14 mouse cellular contexts compared by ENCODE assay signal in genomic region chr2:77184049-77184571, GRCm38 (mm10). TPM values are rescaled to one million over a fixed set of nuclear protein-coding genes. Genes with fewer than 3 reads are reported as not detected.
DNase-seq lines count a peak whose midpoint lies in the region; ATAC-seq and TF ChIP-seq lines count a peak whose summit lies in the region.
"Had no signal": no experiment of that assay in that cellular context is flagged by ENCODE, and none has a peak within 500 bp of the region (broad histone marks: within the 10 kb centered on the region; RNA-seq: fewer than 3 reads in every experiment).

No protein-coding gene starts in this region.

- no peak for DNase-seq in frontal cortex, postnatal 14 days (ENCODE audit: low spot score in 2 of 2)
- DNase-seq in hindbrain, embryonic 14.5 days (ENCODE audit: low spot score), result no peak
- DNase-seq in hindbrain, embryonic 11.5 days (ENCODE audit: low spot score), result no peak
- peak; percentile 71 for DNase-seq in MEL (ENCODE audit: low read depth, low spot score)
- DNase-seq in right cerebral cortex, adult 2 months (ENCODE audit: low spot score in 2 of 2), result no peak
- DNase-seq: adrenal gland, adult 8-10 months; cerebellum, adult 18-20 months; left cerebral cortex, postnatal 4 days had no signal

- no peak for TF ChIP-seq POLR2A in MEL (IDR thresholded peaks at IDR 0.05; ENCODE audit: control insufficient read depth in 1 of 2, insufficient read depth in 1 of 2, low read depth in 1 of 2, low read length in 2 of 2, poor library complexity in 1 of 2)
- no peak for TF ChIP-seq POLR2A in cortical plate, adult 2 months (IDR thresholded peaks at IDR 0.05; ENCODE audit: extremely low read depth, insufficient read depth, low read length)

- H3K9ac ChIP-seq in hindbrain, embryonic 14.5 days, result no peak overlapping the region
- H3K9ac ChIP-seq in hindbrain, embryonic 11.5 days (ENCODE audit: low read depth, low read length), result no peak overlapping the region
- no peak overlapping the region for H3K9ac ChIP-seq in MEL (ENCODE audit: control insufficient read depth, low read depth, low read length, poor library complexity, severe bottlenecking)
- H3K9ac ChIP-seq: kidney, embryonic 15.5 days had no signal

- TF ChIP-seq RAD21 in MEL (IDR thresholded peaks at IDR 0.05; ENCODE audit: low read depth, low read length), result no peak

- H3K79me2 ChIP-seq in MEL (ENCODE audit: control insufficient read depth, insufficient read depth, low read length, poor library complexity), result no peaks in the 10 kb centered on the region

- WGBS in hindbrain, embryonic 14.5 days, result 61% methylated on average over 8 of the region's 8 CpGs
- WGBS in hindbrain, embryonic 11.5 days, result 85% methylated on average over 8 of the region's 8 CpGs

- no peak overlapping the region for H3K4me2 ChIP-seq in hindbrain, embryonic 14.5 days (replicated peaks)
- no peak overlapping the region for H3K4me2 ChIP-seq in hindbrain, embryonic 11.5 days (replicated peaks; ENCODE audit: low read depth, low read length)
- H3K4me2 ChIP-seq: kidney, embryonic 15.5 days had no signal

- TF ChIP-seq EP300 in MEL (IDR thresholded peaks at IDR 0.05; ENCODE audit: low read depth in 1 of 2, low read length in 2 of 2), result peak; percentile 54 to 57; a peak in 2 of 4 replicates

- no peaks in the 10 kb centered on the region for H3K27me3 ChIP-seq in hindbrain, embryonic 14.5 days (ENCODE audit: control insufficient read depth, insufficient read depth, low read length)
- H3K27me3 ChIP-seq in hindbrain, embryonic 11.5 days (ENCODE audit: control insufficient read depth, insufficient read depth, low read length), result no peaks in the 10 kb centered on the region
- no peaks in the 10 kb centered on the region for H3K27me3 ChIP-seq in MEL (ENCODE audit: control insufficient read depth in 1 of 2, insufficient read depth in 2 of 2, low read length in 2 of 2)
- H3K27me3 ChIP-seq: kidney, embryonic 15.5 days; megakaryocyte, embryonic 14.5 days; Patski had no signal

- no peaks in the 10 kb centered on the region for H3K4me1 ChIP-seq in hindbrain, embryonic 14.5 days (replicated peaks; ENCODE audit: control insufficient read depth, insufficient read depth, low read length)
- H3K4me1 ChIP-seq in hindbrain, embryonic 11.5 days (replicated peaks; ENCODE audit: control insufficient read depth, insufficient read depth, low read length), result no peaks in the 10 kb centered on the region
- no peaks in the 10 kb centered on the region for H3K4me1 ChIP-seq in MEL (ENCODE audit: control insufficient read depth in 1 of 2, insufficient read depth in 2 of 2, low read length in 2 of 2)
- H3K4me1 ChIP-seq in cortical plate, adult 2 months (ENCODE audit: control insufficient read depth, insufficient read depth, low read length), result peaks cover 9% of the 10 kb centered on the region
- H3K4me1 ChIP-seq: kidney, embryonic 15.5 days; megakaryocyte, embryonic 14.5 days had no signal

- no peak overlapping the region for H3K4me3 ChIP-seq in hindbrain, embryonic 14.5 days (replicated peaks; ENCODE audit: low read length)
- H3K4me3 ChIP-seq in hindbrain, embryonic 11.5 days (ENCODE audit: low read depth, low read length), result no peak overlapping the region
- no peak overlapping the region for H3K4me3 ChIP-seq in MEL (ENCODE audit: control insufficient read depth in 1 of 2, insufficient read depth in 1 of 2, low read depth in 2 of 2, low read length in 2 of 2)
- H3K4me3 ChIP-seq in cortical plate, adult 2 months (ENCODE audit: insufficient read depth, low read length), result no peak overlapping the region
- H3K4me3 ChIP-seq: kidney, embryonic 15.5 days; megakaryocyte, embryonic 14.5 days had no signal

- TF ChIP-seq CTCF in MEL (IDR thresholded peaks at IDR 0.05 in 2 of 3, conservative IDR thresholded peaks at IDR 0.05 in 1 of 3; ENCODE audit: control insufficient read depth in 1 of 3, insufficient read depth in 1 of 3, low read depth in 2 of 3, low read length in 3 of 3, poor library complexity in 1 of 3, severe bottlenecking in 1 of 3), result no peak
- no peak for TF ChIP-seq CTCF in cortical plate, adult 2 months (IDR thresholded peaks at IDR 0.05; ENCODE audit: extremely low read depth, insufficient read depth, low read length)

- H3K27ac ChIP-seq in hindbrain, embryonic 14.5 days, result peak overlapping the region; percentile 38; the same call in 1 of the 2 replicates
- H3K27ac ChIP-seq in hindbrain, embryonic 11.5 days (ENCODE audit: low read depth, low read length), result no peak overlapping the region
- H3K27ac ChIP-seq in MEL (ENCODE audit: control insufficient read depth, low read depth, low read length), result no peak overlapping the region
- peak overlapping the region; percentile 71; the same call in 1 of the 2 replicates for H3K27ac ChIP-seq in cortical plate, adult 2 months (ENCODE audit: insufficient read depth, low read length)
- H3K27ac ChIP-seq: kidney, embryonic 15.5 days had no signal

- peaks cover 38% of the 10 kb centered on the region for H3K36me3 ChIP-seq in hindbrain, embryonic 14.5 days (replicated peaks; ENCODE audit: control insufficient read depth, insufficient read depth)
- H3K36me3 ChIP-seq in hindbrain, embryonic 11.5 days (ENCODE audit: control insufficient read depth, insufficient read depth, low read length), result 0 out of 2 replicates have a peak, but pooled peaks cover 3% of the 10 kb centered on the region
- peaks cover 0 to 3% of the 10 kb centered on the region in 2 experiments; a peak in 1 of 4 replicates for H3K36me3 ChIP-seq in MEL (ENCODE audit: control insufficient read depth in 1 of 2, insufficient read depth in 2 of 2, low read length in 2 of 2)

- no peaks in the 10 kb centered on the region for H3K9me3 ChIP-seq in hindbrain, embryonic 14.5 days (ENCODE audit: control insufficient read depth, low read length)
- no peaks in the 10 kb centered on the region for H3K9me3 ChIP-seq in hindbrain, embryonic 11.5 days (ENCODE audit: control insufficient read depth, low read length)
- H3K9me3 ChIP-seq in MEL (replicated peaks; ENCODE audit: insufficient read depth, low read length), result no peaks in the 10 kb centered on the region
- H3K9me3 ChIP-seq: kidney, embryonic 15.5 days; megakaryocyte, embryonic 14.5 days had no signal

- peak; percentile 29 for ATAC-seq in frontal cortex, adult (ENCODE audit: low TSS enrichment)
- ATAC-seq in hindbrain, embryonic 14.5 days (ENCODE audit: low FRiP score), result no peak
- ATAC-seq in hindbrain, embryonic 11.5 days (ENCODE audit: low FRiP score), result no peak
- ATAC-seq: Patski had no signal

TF ChIP-seq in MEL, 35 proteins besides CTCF, POLR2A, EP300 and RAD21:
- TF ChIP-seq KAT2A (conservative IDR thresholded peaks at IDR 0.05; ENCODE audit: low read depth, low read length), result no peak
- peak; percentile 87 for TF ChIP-seq ZNF384 (IDR thresholded peaks at IDR 0.05; ENCODE audit: low read depth, low read length)
- TF ChIP-seq TBP (IDR thresholded peaks at IDR 0.05; ENCODE audit: low read depth, low read length), result no peak
- peak; percentile 56 for TF ChIP-seq GATA1 (IDR thresholded peaks at IDR 0.05; ENCODE audit: low read depth, low read length)
- TF ChIP-seq TCF12 (IDR thresholded peaks at IDR 0.05; ENCODE audit: low read depth, low read length), result peak; percentile 56; the same call in 1 of the 2 replicates

RNA-seq across cellular contexts. Expression of gene Ccdc141, which starts 13.7 kb away (rescaled TPM):
- polyA plus RNA-seq in hindbrain, embryonic 14.5 days (2014; fragmentation: Nextera tagmentation; extraction: Ambion mirVana), result 8.6 and 10.7 TPM in 2 replicates
- 4.8 and 5.5 TPM in 2 replicates for polyA plus RNA-seq in hindbrain, embryonic 11.5 days (2014; fragmentation: Nextera tagmentation; extraction: Ambion mirVana)
- total RNA-seq in MEL (2012; rRNA removed), result 0.52 and 0.54 TPM in 2 replicates
- polyA plus RNA-seq in MEL (2012; ENCODE audit: insufficient read depth in 1 of 2, insufficient read length in 2 of 2, low read depth in 1 of 2, low replicate concordance in 2 of 2, missing spikeins in 1 of 2), result 1 to 10 TPM in 1 of 2 experiments, not detected in 1; 1.1 TPM
- 11.2 and 12.6 TPM in 2 replicates for polyA plus RNA-seq in cortical plate, adult 2 months (2012; rRNA removed)
- total RNA-seq: neutrophil, adult 5-6 weeks had no signal

Comparison
In these comparisons a context has a peak if more than half of its experiments do, and no peak if none do; other contexts are left out.
1. H3K27ac ChIP-seq: peak in hindbrain, embryonic 14.5 days (single experiment) and cortical plate, adult 2 months (single experiment); none in hindbrain, embryonic 11.5 days (single experiment) and MEL (single experiment).